Mouse (Mus musculus): ENCODE measurements around the gene Slc25a30. TPM values are rescaled to one million over a fixed set of nuclear protein-coding genes. Genes with fewer than 3 reads are reported as not detected.

The Slc25a30 gene
- polyA plus RNA-seq (2014; fragmentation: Illumina TruSeq; extraction: RNeasy Lipid Tissue Mini Kit (QIAGEN cat#74804); ENCODE audit: low read depth, low replicate concordance) = 24.5 TPM

DNA sequence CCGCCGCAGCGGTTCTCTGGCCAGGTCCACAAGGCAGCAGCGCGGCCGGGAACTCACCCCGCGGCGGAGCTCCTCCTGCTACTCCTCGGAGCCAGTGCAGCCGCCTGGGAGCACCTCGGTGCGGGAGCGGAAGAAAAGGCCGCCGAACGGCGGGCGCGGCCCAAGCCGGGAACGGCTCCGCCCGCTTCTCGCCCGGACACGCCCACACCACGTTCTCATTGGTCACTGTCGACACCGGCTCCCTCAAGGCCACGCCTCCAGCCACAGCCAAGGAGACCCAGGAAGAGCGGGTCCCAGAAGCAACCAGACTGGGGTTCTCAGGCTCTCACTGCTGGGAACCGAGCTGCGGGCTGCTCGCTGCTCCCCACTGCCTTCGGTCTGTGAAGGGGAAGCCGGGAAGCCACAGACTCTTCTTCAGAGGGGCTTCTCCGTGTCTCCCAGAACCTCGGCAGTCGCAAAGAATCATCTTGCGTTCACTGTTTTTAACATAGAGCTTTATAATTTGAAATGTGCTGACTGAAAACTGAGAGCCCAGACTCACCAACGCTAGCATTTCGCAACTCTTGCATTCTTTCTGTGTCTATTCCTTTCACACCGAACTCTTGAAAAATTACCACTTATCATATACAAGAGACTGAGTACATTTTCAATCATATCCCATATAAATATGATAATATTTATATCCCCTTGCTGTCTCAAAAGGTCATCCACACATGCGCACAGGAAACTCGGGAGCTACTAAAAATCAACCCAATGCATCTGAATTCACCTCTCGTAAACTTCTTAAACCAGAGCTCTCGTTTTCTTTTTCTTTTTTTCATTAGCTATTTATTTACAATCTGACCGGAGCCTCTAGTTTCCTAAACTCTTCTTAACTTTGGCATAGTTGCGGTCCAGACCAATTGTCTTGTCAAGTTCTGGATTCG is at the start of gene Slc25a30:
Gene Slc25a30, minus strand, starts transcription at position 170 of the 926 bp plus-strand sequence.

DNA sequence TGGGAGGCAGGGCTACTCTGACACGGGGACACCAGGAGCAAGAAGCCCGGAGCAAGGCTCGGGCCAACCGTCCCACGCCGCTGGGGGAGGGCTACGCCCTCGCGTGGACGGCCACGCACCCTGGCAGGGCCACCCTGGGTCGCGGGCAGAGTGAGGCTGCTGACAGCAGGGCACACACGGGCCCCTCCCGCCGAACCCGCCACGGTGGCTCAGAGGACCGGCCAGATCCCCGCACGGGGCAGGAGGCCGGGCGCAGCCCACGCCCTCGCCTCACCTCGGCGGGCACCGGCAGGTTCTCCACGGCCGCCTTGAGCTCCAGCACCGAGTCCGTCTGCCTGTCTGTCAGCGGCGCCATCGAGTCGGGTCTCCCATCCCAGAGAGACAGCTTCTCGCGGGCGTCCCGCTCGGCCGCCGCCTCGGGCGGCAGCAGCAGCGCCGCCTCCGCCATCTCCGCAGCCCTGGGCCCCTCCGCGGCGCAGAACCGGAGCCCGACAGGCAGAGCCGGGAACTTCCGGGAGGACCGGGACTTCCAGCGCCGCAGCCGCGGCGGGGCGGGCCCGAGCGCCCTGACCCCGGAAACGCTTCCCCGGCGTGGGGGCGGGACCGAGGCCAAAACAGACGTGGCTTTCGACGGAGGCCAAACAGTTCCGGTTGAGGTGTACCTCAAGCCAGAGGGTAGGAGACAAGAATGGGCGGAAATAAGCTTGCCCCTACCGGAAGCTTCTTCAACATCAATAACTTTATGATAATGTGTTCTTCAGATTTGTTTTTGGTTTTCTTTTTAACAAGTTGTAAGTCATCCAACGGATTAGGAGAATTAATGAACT is 32.6 kb downstream of the Slc25a30 start, which contains the start of gene Cog3:
Gene Cog3, minus strand, starts transcription at position 527 of the 827 bp plus-strand sequence.

Other genes starting within 250 kb of the Slc25a30 start
- 16.6 TPM for gene Spert, start 193.9 kb downstream of the Slc25a30 start, polyA plus RNA-seq (2014; fragmentation: Illumina TruSeq; extraction: RNeasy Lipid Tissue Mini Kit (QIAGEN cat#74804); ENCODE audit: low read depth, low replicate concordance)
- not detected for gene Erich6b, start 144.8 kb downstream of the Slc25a30 start, polyA plus RNA-seq (2014; fragmentation: Illumina TruSeq; extraction: RNeasy Lipid Tissue Mini Kit (QIAGEN cat#74804); ENCODE audit: low read depth, low replicate concordance)
- gene Cog3, start 32.5 kb downstream of the Slc25a30 start, polyA plus RNA-seq (2014; fragmentation: Illumina TruSeq; extraction: RNeasy Lipid Tissue Mini Kit (QIAGEN cat#74804); ENCODE audit: low read depth, low replicate concordance) = 25.0 TPM
- gene Tpt1, start 58.1 kb upstream of the Slc25a30 start, polyA plus RNA-seq (2014; fragmentation: Illumina TruSeq; extraction: RNeasy Lipid Tissue Mini Kit (QIAGEN cat#74804); ENCODE audit: low read depth, low replicate concordance) = 4,371 TPM
- gene Kctd4, start 168.0 kb upstream of the Slc25a30 start, polyA plus RNA-seq (2014; fragmentation: Illumina TruSeq; extraction: RNeasy Lipid Tissue Mini Kit (QIAGEN cat#74804); ENCODE audit: low read depth, low replicate concordance) = not detected
- gene Gtf2f2, start 223.8 kb upstream of the Slc25a30 start, polyA plus RNA-seq (2014; fragmentation: Illumina TruSeq; extraction: RNeasy Lipid Tissue Mini Kit (QIAGEN cat#74804); ENCODE audit: low read depth, low replicate concordance) = 22.0 TPM